Mouse (Mus musculus) heart, postnatal 14 days (tissue): ENCODE data around the gene Raly. TPM values are rescaled to one million over a fixed set of nuclear protein-coding genes. Genes with fewer than 3 reads are reported as not detected.
"Not testable (repeated sequence)": the region's sequence is repeated elsewhere in the genome, so short reads cannot be mapped to it uniquely, and the experiment has no call there.

ENCODE experiments used
- DNase-seq, 2 experiments: peaks; one replicate each; pipeline ENCODE4 v3.0.0; 2021 to 2022
- intact Hi-C: fragments of 180-260 bp; cut with DNase I; formaldehyde crosslinking; loops from one replicate; pipeline ENCODE4 v1.15.1; 2025
- total RNA-seq, 2 experiments: library from RNA; stranded (reverse); gene quantifications; 2 replicates each; pipeline ENCODE4 v1.2.3; 2021

Gene Raly
- total RNA-seq, 2 experiments from 2014 or later, result 119 to 131 TPM

DNA sequence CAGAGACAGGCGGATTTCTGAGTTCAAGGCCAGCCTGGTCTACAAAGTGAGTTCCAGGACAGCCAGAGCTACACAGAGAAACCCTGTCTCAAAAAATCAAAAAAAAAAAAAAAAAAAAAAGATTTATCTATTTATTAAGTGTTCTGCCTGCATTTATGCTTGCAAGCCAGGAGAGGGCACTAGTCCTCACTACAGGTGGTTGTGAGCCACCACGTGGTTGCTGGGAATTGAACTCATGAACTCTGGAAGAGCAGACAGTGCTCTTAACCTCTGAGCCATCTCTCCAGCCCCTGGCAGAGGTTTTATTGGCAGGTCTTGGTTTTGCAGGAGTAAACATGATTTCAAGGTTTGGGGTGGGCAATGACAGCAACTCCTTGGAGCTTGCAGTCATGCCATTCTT is 117.3 kb downstream of the Raly start:
- intact Hi-C loops, result not testable (repeated sequence)

DNA sequence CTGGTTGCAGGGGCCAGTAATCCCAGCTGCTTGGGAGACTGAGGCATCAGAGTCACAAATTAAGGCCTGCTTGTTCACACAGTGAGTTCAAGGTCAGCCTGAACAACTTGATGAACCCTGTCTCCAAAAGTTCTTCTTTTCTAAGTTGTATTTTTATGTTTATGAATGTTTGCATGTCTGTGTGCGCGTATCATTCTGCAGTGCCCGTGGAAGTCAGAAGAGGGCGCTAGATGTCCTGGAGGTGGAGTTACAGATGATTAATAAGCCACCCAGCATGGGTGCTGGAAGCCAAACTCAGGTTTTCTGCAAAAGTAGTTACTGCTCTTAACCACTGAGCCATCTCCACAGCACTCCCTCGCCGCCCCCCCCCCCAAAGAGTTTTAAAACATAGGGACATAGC is 118.9 kb downstream of the Raly start:
- intact Hi-C loops, result no loop called here
- no peak for DNase-seq

More for the DNA sequence above, 117.3 kb downstream of the Raly start:
- not testable (repeated sequence) for DNase-seq

DNA sequence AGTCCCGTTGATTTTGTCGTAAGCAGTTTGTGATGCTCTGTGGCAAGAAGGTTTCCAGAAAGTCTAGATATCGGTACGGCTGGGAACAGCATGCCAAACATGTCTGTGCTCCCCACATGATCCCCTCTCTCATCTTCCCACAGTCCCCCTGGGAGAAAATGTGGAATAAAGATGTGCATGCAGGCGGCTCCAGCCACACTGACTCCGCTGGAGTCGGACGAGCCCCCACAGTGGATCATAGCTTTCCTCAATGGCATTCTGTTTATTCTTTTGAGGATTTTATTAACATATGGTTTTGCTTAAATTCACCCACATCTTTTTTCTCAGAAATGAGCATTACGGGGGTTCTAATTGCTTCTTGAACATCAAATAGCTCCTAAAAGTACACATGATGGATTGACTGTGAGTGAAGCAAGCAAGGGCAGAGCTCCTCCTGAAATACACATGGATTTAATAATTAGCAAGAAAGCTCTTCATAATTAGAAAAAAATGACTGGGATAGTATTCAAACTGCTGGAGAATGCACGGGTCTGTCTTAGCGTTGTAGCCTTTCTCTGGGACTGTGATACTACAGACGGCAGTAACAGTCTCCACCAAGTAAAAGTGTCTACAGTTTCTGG is 125.1 kb downstream of the Raly start:
- intact Hi-C loops, result no loop called here
- DNase-seq, result no peak

DNA sequence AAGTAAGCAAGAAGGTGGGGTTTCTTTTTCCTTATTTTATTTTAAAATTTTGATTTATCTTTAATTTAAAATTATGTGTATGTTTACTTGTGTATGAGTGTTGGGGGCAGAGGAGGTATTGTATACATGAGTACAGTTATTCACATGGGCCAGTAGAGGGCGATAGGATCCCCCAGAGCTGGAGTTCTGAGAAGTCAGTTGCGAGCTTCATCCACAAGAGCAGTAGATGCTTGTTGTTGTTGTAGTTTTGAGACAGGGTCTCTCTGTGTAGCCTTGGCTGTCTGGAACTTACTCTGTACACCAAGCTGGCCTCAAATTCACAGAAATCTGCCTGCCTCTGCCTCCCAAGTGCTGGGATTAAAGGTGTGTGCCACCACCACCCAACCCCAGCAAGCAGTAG is 125.7 kb downstream of the Raly start:
- DNase-seq, result peak; percentile 5 to 31

More for the DNA sequence above, 125.7 kb downstream of the Raly start:
- intact Hi-C loops, result no loop called here

Other genes with a start within 250 kb of the Raly start
- under 1 TPM in 1 of 2 experiments, not detected in 1; 0.43 TPM for gene 1700003F12Rik, start 244.0 kb upstream of the Raly start, total RNA-seq
- gene Actl10, start 239.3 kb upstream of the Raly start, total RNA-seq, result not detected
- 1 to 10 TPM in 1 of 2 experiments, under 1 TPM in 1; 0.90 to 1.2 TPM for gene Necab3, start 232.2 kb upstream of the Raly start, total RNA-seq
- 1 to 10 TPM; 2.2 to 4.3 TPM for gene E2f1, start 221.2 kb upstream of the Raly start, total RNA-seq
- 10 to 100 TPM; 23.8 to 28.5 TPM for gene Pxmp4, start 187.4 kb upstream of the Raly start, total RNA-seq
- 1 to 10 TPM; 2.3 to 2.6 TPM for gene Zfp341, start 177.8 kb upstream of the Raly start, total RNA-seq
- not detected for gene 4930519P11Rik, start 177.7 kb upstream of the Raly start, total RNA-seq
- gene Chmp4b, start 139.4 kb upstream of the Raly start, total RNA-seq, result 100 to 1,000 TPM; 105 to 112 TPM
- not detected for gene Gm14214, start 21.1 kb upstream of the Raly start, total RNA-seq
- not detected for gene a, start 306 bp downstream of the Raly start, total RNA-seq
- 10 to 100 TPM; 51.6 to 54.7 TPM for gene Eif2s2, start 101.8 kb downstream of the Raly start, total RNA-seq
- gene Gm14226, start 227.2 kb downstream of the Raly start, total RNA-seq, result under 1 TPM; 0.12 to 0.24 TPM